Mouse (Mus musculus): ENCODE data around the gene Kctd11.

GRCm38 (mm10) chr11:69864138-69864860 lies 16.9 kb downstream of the Kctd11 start:
- no peak for TF ChIP-seq POLR2A (IDR thresholded peaks at IDR 0.05; ENCODE audit: control insufficient read depth, low read depth, low read length)
- no peak for TF ChIP-seq CTCF (IDR thresholded peaks at IDR 0.05; ENCODE audit: control insufficient read depth, insufficient read depth, insufficient replicate concordance, low read depth, low read length)
